Mouse (Mus musculus) heart, adult 2 months (tissue): ENCODE data around the gene Gm16503. TPM values are rescaled to one million over a fixed set of nuclear protein-coding genes. Genes with fewer than 3 reads are reported as not detected.

Source experiments
- DNase-seq, 2 experiments: peaks; one replicate each; pipeline ENCODE4 v3.0.0; 2021
- H3K27ac ChIP-seq: fragments of 200-600 bp; 2 replicates; pipeline ENCODE4 v1.8.1; 2022
- H3K27me3 ChIP-seq: fragments of 200-500 bp; 2 replicates; pipeline ENCODE4 v1.6.1; 2012; ENCODE audit warnings: mild to moderate bottlenecking, low read length, inconsistent platforms, mixed read lengths; ENCODE audit not compliant: control insufficient read depth, insufficient read depth
- H3K36me3 ChIP-seq: fragments of 200-500 bp; 2 replicates; pipeline ENCODE4 v1.6.1; 2012; ENCODE audit warnings: low read length, inconsistent platforms; ENCODE audit not compliant: control insufficient read depth, insufficient read depth
- H3K4me1 ChIP-seq: fragments of 200-500 bp; 2 replicates; pipeline ENCODE4 v1.6.1; 2011; ENCODE audit warnings: low read length; ENCODE audit not compliant: control insufficient read depth, insufficient read depth
- H3K4me3 ChIP-seq: fragments of 200-600 bp; 2 replicates; pipeline ENCODE4 v1.8.1; 2022
- H3K79me2 ChIP-seq: fragments of 200-500 bp; replicated peaks from 2 replicates; pipeline ENCODE4 v1.6.1; 2012; ENCODE audit warnings: mild to moderate bottlenecking, inconsistent platforms, low read length, moderate library complexity, mixed read lengths; ENCODE audit not compliant: control insufficient read depth, insufficient read depth
- H3K9ac ChIP-seq: fragments of 200-500 bp; 2 replicates; pipeline ENCODE4 v1.6.1; 2012; ENCODE audit warnings: low read depth, mild to moderate bottlenecking, control low read depth, inconsistent platforms, low read length, mixed read lengths
- CTCF ChIP-seq: fragments of 200-600 bp; IDR thresholded peaks from 2 replicates; pipeline ENCODE4 v1.8.1; 2022; ENCODE audit warnings: antibody characterized with exemption, mild to moderate bottlenecking, moderate library complexity
- EP300 ChIP-seq: fragments of 200-500 bp; IDR thresholded peaks from 2 replicates; pipeline ENCODE4 v1.6.1; 2011; ENCODE audit warnings: low read depth, low read length, control low read depth; ENCODE audit not compliant: insufficient read depth
- POLR2A ChIP-seq: fragments of 200-500 bp; IDR thresholded peaks from 2 replicates; pipeline ENCODE4 v1.6.1; 2011; ENCODE audit warnings: mild to moderate bottlenecking, low read depth, low read length, control low read depth; ENCODE audit not compliant: insufficient read depth
- WGBS: fragments of 180-500 bp; shearing (Covaris S2); methylation state at CpG from one replicate; pipeline ENCODE4 v1.1.7; 2018; 5-methylcytosine and 5-hydroxymethylcytosine counted together
- intact Hi-C: fragments of 180-260 bp; cut with DNase I; formaldehyde crosslinking; loops from one replicate; pipeline ENCODE4 v1.15.1; 2025
- polyA plus RNA-seq: library from polyadenylated mRNA; depleted of rRNA; stranded (reverse); fragments of >200 nt; gene quantifications from 2 replicates; pipeline ENCODE4 v1.2.3, GENCODE M21; 2012; rRNA removed
- total RNA-seq, 2 experiments: library from RNA; stranded (reverse); gene quantifications; 2 replicates each; pipeline ENCODE4 v1.2.3; 2021

Gene Gm16503
- total and polyA plus RNA-seq, 3 experiments = 0.09 to 0.10 TPM; not detected in 1

DNA sequence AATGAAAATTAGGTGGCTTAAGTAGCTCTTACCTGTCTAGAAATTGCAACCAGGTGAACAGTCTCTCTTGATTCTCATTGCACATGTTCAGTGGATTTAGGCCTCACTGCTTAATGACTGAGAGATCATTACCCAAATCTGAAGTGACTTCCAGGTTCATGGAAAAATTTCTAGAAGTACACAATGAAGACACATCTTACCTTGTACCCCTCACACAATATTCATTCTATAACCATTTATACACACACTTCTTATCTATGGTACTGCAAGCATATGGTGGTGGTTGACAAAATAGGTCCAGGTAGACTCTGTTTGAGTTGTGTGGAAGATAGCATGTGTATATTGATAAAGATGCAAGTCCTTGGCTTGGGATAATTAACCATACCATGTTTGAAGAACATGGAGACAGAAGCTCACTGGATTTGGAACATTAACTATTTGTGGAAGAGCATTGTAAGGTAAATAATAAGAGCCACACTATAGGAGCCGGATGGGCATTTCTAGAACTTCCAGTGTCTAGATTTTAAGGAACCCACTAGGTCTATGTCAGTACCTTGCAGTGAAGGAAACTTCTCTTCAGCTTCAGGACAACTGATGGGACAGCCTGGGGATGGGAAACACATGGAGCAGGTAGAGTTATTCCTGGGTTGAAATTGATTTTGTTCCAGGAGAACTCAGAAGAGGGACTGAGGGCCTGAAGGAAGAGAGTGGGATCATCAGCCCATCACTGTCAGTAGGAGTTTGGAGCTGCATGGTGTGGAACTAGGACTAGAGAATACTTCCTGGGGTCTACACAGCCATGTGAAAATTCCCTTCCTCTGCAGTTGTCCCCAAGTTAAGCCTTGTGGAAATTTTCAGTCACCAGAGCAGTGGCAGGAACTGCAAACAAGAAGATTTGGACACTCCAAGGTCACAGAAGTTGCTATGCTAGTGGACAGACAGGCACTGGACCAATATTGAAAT, 46.8 kb downstream of the Gm16503 start:
- WGBS = 54% methylated on average over 1 of the region's 1 CpGs
- no peak for DNase-seq
- H3K36me3 ChIP-seq = no peaks in the 10 kb centered on the region
- H3K9ac ChIP-seq = no peak overlapping the region
- no peaks in the 10 kb centered on the region for H3K27me3 ChIP-seq
- no peaks in the 10 kb centered on the region for H3K4me1 ChIP-seq
- H3K4me3 ChIP-seq = no peak overlapping the region
- no peak for TF ChIP-seq POLR2A
- no peak for TF ChIP-seq CTCF
- TF ChIP-seq EP300 = no peak
- no peaks in the 10 kb centered on the region for H3K79me2 ChIP-seq
- intact Hi-C loops = loop anchor here (5.0 kb wide), 1 partner anchor 69 kb away; no protein-coding TSS in a partner anchor
- H3K27ac ChIP-seq = no peak overlapping the region

Other genes starting within 250 kb of the Gm16503 start
- gene Zfp988, start 234.5 kb upstream of the Gm16503 start, total RNA-seq = not detected
- gene Zfp988, start 234.5 kb upstream of the Gm16503 start, polyA plus RNA-seq = not detected in 2 replicates
- under 1 TPM; 0.27 to 0.42 TPM for gene Zfp978, start 178.9 kb upstream of the Gm16503 start, total RNA-seq
- gene Zfp978, start 178.9 kb upstream of the Gm16503 start, polyA plus RNA-seq = not detected in 2 replicates
- gene Zfp982, start 47.8 kb upstream of the Gm16503 start, total RNA-seq = 1 to 10 TPM; 9.0 to 9.4 TPM
- gene Zfp982, start 47.8 kb upstream of the Gm16503 start, polyA plus RNA-seq = 0.20 and 3.6 TPM in 2 replicates
- under 1 TPM; 0.25 to 0.31 TPM for gene Zfp985, start 13.1 kb downstream of the Gm16503 start, total RNA-seq
- 0.35 and 1.0 TPM in 2 replicates for gene Zfp985, start 13.1 kb downstream of the Gm16503 start, polyA plus RNA-seq
- gene Zfp979, start 102.3 kb downstream of the Gm16503 start, total RNA-seq = 1 to 10 TPM; 2.6 to 3.2 TPM
- 1.4 and 2.2 TPM in 2 replicates for gene Zfp979, start 102.3 kb downstream of the Gm16503 start, polyA plus RNA-seq
- gene Zfp534, start 162.3 kb downstream of the Gm16503 start, total RNA-seq = not detected
- gene Zfp534, start 162.3 kb downstream of the Gm16503 start, polyA plus RNA-seq = not detected in 2 replicates